Mouse (Mus musculus) thymus, adult 2 months (tissue): Measurements from ENCODE around the gene Sephs2. TPM values are rescaled to one million over a fixed set of nuclear protein-coding genes. Genes with fewer than 3 reads are reported as not detected.

Source experiments
- DNase-seq: peaks from one replicate; pipeline ENCODE4 v3.0.0; 2021
- H3K27ac ChIP-seq: fragments of 200-500 bp; 2 replicates; pipeline ENCODE4 v1.5.1; 2012; ENCODE audit warnings: low read length, control low read depth; ENCODE audit not compliant: control insufficient read depth, insufficient read depth
- H3K27me3 ChIP-seq: fragments of 200-500 bp; 2 replicates; pipeline ENCODE4 v1.6.1; 2012; ENCODE audit warnings: mild to moderate bottlenecking, low read length, moderate library complexity, mixed read lengths; ENCODE audit not compliant: control insufficient read depth, insufficient read depth
- H3K36me3 ChIP-seq: fragments of 200-500 bp; 2 replicates; pipeline ENCODE4 v1.6.1; 2012; ENCODE audit warnings: mild to moderate bottlenecking, low read length, moderate library complexity; ENCODE audit not compliant: control insufficient read depth, insufficient read depth
- H3K4me1 ChIP-seq: fragments of 200-500 bp; replicated peaks from 2 replicates; pipeline ENCODE4 v1.6.1; 2012; ENCODE audit warnings: low read length; ENCODE audit not compliant: control insufficient read depth, insufficient read depth
- H3K4me3 ChIP-seq: fragments of 200-500 bp; 2 replicates; pipeline ENCODE4 v1.5.1; 2012; ENCODE audit warnings: mild to moderate bottlenecking, low read length, control low read depth, moderate library complexity; ENCODE audit not compliant: control insufficient read depth, insufficient read depth
- CTCF ChIP-seq: fragments of 200-500 bp; IDR thresholded peaks from 2 replicates; pipeline ENCODE4 v1.5.1; 2012; ENCODE audit warnings: mild to moderate bottlenecking, control low read depth, low read length, moderate library complexity, borderline replicate concordance; ENCODE audit not compliant: control insufficient read depth, poor library complexity, insufficient read depth; ENCODE audit errors: extremely low read depth
- POLR2A ChIP-seq: fragments of 200-500 bp; IDR thresholded peaks from 2 replicates; pipeline ENCODE4 v1.6.1; 2012; ENCODE audit warnings: mild to moderate bottlenecking, low read length, control low read depth, moderate library complexity; ENCODE audit not compliant: control insufficient read depth, poor library complexity, insufficient read depth; ENCODE audit errors: extremely low read depth
- WGBS: fragments of 180-500 bp; shearing (Covaris S2); methylation state at CpG from one replicate; pipeline ENCODE4 v1.1.7; 2018; 5-methylcytosine and 5-hydroxymethylcytosine counted together
- polyA plus RNA-seq: library from polyadenylated mRNA; depleted of rRNA; stranded (reverse); fragments of >200 nt; gene quantifications from 2 replicates; pipeline ENCODE4 v1.2.3, GENCODE M21; 2012

Gene Sephs2
- polyA plus RNA-seq, 1 experiment, result 37.2 TPM

DNA sequence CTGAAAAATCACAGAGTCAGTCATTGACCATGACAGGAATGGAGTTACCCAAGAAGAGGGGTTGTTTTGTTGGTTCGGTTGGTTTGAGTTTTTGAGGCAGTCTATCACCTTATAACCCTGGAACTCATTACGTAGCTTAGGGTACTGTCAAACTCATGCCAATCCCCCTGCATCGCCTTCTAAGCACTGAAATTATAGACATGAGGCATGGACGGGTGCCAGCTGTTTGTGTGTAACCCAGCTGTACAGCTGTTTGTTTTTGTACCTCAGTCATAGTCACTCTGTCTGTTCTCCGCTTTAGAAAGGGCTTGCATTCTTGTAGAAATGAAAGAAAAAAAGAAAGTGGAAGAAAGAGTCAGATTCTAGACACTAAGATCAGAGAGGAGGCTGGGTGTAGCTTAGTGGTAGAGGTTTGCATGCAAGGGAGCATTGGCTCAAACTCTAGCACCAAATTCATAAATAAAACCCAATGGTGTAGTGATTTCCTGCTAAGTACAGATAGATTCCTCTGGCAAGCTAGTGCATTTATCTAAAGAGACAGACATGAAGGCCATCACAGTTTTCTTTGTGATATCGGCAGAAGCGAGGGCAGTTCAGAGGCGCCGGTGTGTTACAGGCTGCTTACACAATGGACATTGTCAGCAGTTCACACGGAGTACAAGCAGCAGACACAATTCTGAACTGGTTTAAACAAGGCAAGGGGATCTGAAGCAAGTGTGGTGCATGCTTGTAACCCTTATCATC lies 11.5 kb downstream of the Sephs2 start:
- H3K27ac ChIP-seq, result no peak overlapping the region
- 86% methylated on average over 10 of the region's 10 CpGs for WGBS
- no peaks in the 10 kb centered on the region for H3K27me3 ChIP-seq
- no peak overlapping the region for H3K4me3 ChIP-seq
- TF ChIP-seq CTCF, result no peak
- TF ChIP-seq POLR2A, result no peak
- no peak for DNase-seq
- H3K36me3 ChIP-seq, result no peaks in the 10 kb centered on the region
- H3K4me1 ChIP-seq, result peaks cover 5% of the 10 kb centered on the region; the same call in 1 of the 2 replicates

DNA sequence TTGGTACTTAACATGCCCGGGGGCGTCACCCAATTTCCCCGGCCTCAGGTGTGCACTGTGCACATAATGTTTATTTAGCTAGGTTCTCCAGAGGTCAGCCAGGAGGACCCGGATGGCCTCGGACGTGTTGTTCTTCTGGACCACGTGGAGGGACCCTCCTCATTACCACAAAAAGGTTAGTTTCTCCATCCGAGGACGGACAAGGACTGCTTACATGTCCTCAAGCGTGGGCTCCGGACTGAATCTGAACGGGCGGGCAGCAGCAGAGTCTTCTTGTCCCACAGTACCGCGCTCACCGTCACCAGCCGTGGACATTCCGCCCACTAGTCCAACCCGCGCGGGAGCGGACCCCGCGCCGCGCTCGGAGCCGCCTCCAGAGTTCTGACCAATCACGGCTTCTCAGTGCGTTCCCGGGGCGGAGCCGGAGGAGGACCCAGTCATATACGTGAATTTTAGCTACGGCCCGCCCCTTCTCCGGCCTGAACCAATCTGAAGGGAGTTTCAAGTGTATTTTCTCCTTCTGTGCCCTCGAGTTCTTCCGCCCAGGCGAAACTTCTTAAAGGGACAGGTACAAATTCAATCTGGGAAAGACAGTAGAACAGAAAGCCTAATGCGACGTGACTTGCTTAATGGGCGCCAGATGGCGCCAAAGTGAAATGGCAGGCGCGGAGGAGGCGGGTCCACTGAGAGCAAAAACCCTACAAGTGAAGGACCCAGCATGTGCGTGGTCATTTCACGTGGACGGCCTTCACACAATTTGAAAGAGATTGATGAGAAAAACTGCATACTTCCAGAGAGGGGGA lies 13.3 kb downstream of the Sephs2 start, which contains the start of gene Dctpp1:
Gene Dctpp1, minus strand, starts transcription at position 401 of the 803 bp plus-strand sequence.
- under 1% methylated on average over 50 of the region's 50 CpGs for WGBS
- TF ChIP-seq CTCF (peak; percentile 83; the same call in 1 of the 2 replicates), POLR2A (0 out of 2 replicates have a peak, but pooled peaks have one; percentile 39)
- peak within 1 kb of the TSS; percentile 75 for H3K4me3 ChIP-seq
- no peaks in the 10 kb centered on the region for H3K27me3 ChIP-seq
- no peaks in the 10 kb centered on the region for H3K36me3 ChIP-seq
- peaks cover 5% of the 10 kb centered on the region; the same call in 1 of the 2 replicates for H3K4me1 ChIP-seq
- H3K27ac ChIP-seq, result no peak within 1 kb of the TSS
- peak; percentile 98 for DNase-seq

DNA sequence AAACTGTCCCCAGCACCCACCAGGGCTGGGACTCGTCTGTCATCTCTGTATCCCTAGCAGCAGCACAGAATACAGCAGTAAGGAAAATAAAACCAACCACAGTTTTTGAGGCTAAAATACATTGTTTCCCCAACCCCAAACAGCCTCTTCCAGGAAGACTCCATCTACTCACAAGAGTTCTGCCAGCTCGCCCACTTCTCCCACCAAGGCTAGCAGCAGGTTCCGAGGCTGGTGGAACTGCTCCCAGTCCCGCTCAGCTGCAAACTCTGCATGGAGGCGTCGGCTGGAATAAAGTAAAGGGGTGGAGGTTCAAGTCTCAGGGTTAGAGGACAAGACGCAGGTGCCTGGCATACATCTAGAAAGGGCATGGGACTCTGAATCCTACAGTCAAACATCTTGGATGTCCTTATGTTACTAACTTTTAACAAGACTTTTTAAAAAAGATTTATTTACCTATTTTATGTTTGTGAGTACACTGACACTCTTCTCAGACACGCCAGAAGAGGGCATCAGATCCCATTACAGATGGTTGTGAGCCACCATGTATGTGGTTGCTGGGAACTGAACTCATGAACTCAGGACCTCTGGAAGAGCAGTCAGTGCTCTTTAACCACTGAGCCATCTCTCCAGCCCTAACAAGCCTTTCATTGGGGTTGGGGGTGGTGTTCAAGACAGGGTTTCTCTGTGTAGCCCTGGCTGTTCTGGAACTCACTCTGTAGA lies 14.5 kb downstream of the Sephs2 start:
- 83% methylated on average over 8 of the region's 8 CpGs for WGBS
- H3K4me3 ChIP-seq, result no peak overlapping the region
- TF ChIP-seq POLR2A (no peak), CTCF (no peak)
- DNase-seq, result no peak
- no peaks in the 10 kb centered on the region for H3K36me3 ChIP-seq
- no peak overlapping the region for H3K27ac ChIP-seq
- H3K27me3 ChIP-seq, result no peaks in the 10 kb centered on the region
- peaks cover 9% of the 10 kb centered on the region for H3K4me1 ChIP-seq

DNA sequence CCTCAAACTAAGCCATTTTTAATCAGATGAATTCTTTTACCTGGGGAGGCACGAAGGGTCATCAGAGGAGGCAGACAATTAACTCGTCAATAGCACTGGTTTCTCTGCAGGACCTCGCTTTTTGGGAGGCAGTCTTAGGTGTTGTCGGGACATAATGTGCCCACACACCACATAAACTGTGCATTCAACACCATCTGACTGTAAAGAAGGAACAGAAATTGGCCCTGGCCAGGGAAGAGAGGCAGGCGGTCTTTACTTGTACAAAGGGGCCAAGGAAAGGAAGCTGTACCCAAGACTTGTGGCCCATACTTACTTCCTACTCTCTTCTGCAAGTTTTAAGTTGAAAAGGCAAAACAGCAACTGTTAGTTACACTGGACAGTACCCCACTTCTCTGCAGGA lies 17.3 kb downstream of the Sephs2 start:
- Histone ChIP-seq H3K27ac (no peak overlapping the region), H3K36me3 (no peaks in the 10 kb centered on the region), H3K4me3 (no peak overlapping the region), H3K4me1 (peaks cover 10% of the 10 kb centered on the region), H3K27me3 (no peaks in the 10 kb centered on the region)
- 88% methylated on average over 5 of the region's 5 CpGs for WGBS
- no peak for DNase-seq
- no peak for TF ChIP-seq CTCF
- TF ChIP-seq POLR2A, result no peak

DNA sequence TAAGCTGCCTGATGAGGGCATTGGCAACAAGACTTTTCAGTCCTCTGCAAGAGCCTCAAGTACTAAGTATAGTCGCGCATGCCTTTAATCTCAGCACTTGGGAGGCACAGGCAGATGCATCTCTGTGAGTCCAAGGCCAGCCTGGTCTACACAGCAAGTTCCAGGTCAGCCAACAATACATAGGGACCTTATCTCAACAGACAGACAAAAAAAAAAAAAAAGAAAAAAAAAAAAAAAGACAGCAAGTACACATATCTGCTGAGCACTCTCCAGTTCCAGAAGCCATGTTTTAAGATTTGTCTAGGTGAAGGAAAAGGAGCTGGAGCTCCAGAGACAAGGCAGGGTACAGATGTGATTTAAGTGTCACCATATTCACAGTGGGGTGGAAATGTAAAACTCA lies 17.9 kb downstream of the Sephs2 start:
- no peak for DNase-seq
- H3K27ac ChIP-seq, result no peak overlapping the region
- H3K36me3 ChIP-seq, result no peaks in the 10 kb centered on the region
- H3K4me1 ChIP-seq, result peaks cover 10% of the 10 kb centered on the region
- TF ChIP-seq POLR2A (no peak), CTCF (no peak)
- no peak overlapping the region for H3K4me3 ChIP-seq
- WGBS, result 95% methylated on average over 2 of the region's 2 CpGs
- no peaks in the 10 kb centered on the region for H3K27me3 ChIP-seq

DNA sequence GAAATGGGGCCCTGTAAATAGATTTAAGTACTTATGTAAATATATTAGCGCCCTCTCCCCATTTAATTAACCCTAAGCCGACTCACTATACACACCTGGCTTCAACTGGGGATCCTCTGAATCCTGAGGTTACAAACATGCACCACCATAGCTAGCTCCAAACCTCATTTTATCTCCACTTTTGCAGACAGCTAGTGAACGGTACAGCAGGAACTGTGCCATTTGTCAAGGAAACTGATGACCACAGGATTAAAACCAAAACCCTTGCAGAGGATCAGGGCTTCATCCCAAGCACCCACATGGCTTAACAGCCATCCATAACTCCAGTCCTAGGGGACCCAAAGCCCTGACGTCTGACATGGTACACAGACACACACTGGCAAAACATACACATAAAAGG lies 18.8 kb downstream of the Sephs2 start:
- Histone ChIP-seq H3K4me3 (no peak overlapping the region), H3K4me1 (peaks cover 7% of the 10 kb centered on the region), H3K27me3 (no peaks in the 10 kb centered on the region), H3K27ac (no peak overlapping the region), H3K36me3 (no peaks in the 10 kb centered on the region)
- DNase-seq, result no peak
- TF ChIP-seq CTCF, result no peak
- TF ChIP-seq POLR2A, result no peak
- 18% methylated on average over 4 of the region's 4 CpGs for WGBS
